Mouse (Mus musculus) C2C12 (cell line): ENCODE data around the gene Tprkb. TPM values are rescaled to one million over a fixed set of nuclear protein-coding genes. Genes with fewer than 3 reads are reported as not detected.
"Not testable (repeated sequence)": the region's sequence is repeated elsewhere in the genome, so short reads cannot be mapped to it uniquely, and the experiment has no call there.

Source experiments
- H3K27me3 ChIP-seq: one replicate; pipeline ENCODE4 v1.6.1; 2011; ENCODE audit not compliant: control insufficient read depth, insufficient read depth, insufficient read length
- H3K36me3 ChIP-seq: one replicate; pipeline ENCODE4 v1.6.1; 2011; ENCODE audit not compliant: control insufficient read depth, insufficient read depth
- H3K4me3 ChIP-seq: one replicate; pipeline ENCODE4 v1.5.1; 2011; ENCODE audit warnings: mild to moderate bottlenecking, control low read depth; ENCODE audit not compliant: poor library complexity, insufficient read depth, severe bottlenecking
- H3K79me2 ChIP-seq: one replicate; pipeline ENCODE4 v1.6.1; 2011; ENCODE audit not compliant: control insufficient read depth, insufficient read depth
- H3K79me3 ChIP-seq: one replicate; pipeline ENCODE4 v1.6.1; 2011; ENCODE audit warnings: low read depth, control low read depth
- H3ac ChIP-seq: one replicate; pipeline ENCODE3; 2011; ENCODE audit warnings: low read depth; ENCODE audit not compliant: control insufficient read depth, insufficient read length
- CEBPB ChIP-seq: IDR thresholded peaks from one replicate; pipeline ENCODE4 v1.6.1; 2011; ENCODE audit warnings: low read depth, mild to moderate bottlenecking, control low read depth, moderate library complexity
- CTCF ChIP-seq: IDR thresholded peaks from one replicate; pipeline ENCODE4 v1.5.1; 2011; ENCODE audit not compliant: control insufficient read depth, insufficient read depth, insufficient read length
- FOSL1 ChIP-seq: IDR thresholded peaks from one replicate; pipeline ENCODE4 v1.8.0; 2011; ENCODE audit warnings: mild to moderate bottlenecking, low read length; ENCODE audit not compliant: poor library complexity, insufficient read depth, severe bottlenecking
- MAX ChIP-seq: IDR thresholded peaks from one replicate; pipeline ENCODE4 v1.6.1; 2011; ENCODE audit warnings: mild to moderate bottlenecking, control low read depth
- MYOD1 ChIP-seq: IDR thresholded peaks from one replicate; pipeline ENCODE4 v1.6.1; 2011; ENCODE audit warnings: low read depth; ENCODE audit not compliant: control insufficient read depth, insufficient read length
- MYOG ChIP-seq: IDR thresholded peaks from one replicate; pipeline ENCODE4 v1.6.1; 2011; ENCODE audit not compliant: control insufficient read depth, insufficient read length; ENCODE audit errors: extremely low read depth
- USF1 ChIP-seq: IDR thresholded peaks from one replicate; pipeline ENCODE4 v1.6.1; 2011; ENCODE audit warnings: low read depth, mild to moderate bottlenecking, control low read depth, moderate library complexity
- long read RNA-seq, 2 experiments: library from polyadenylated mRNA; unstranded; transcript quantifications; one replicate each; pipeline ENCODE4 v2.0.0; 2019 to 2020
- polyA plus RNA-seq: library from polyadenylated mRNA; unstranded; fragments of >200 nt; fragmentation: generic; extraction: Trizol; gene quantifications from one replicate; pipeline ENCODE4 v1.2.1, GENCODE M21; 2012; ENCODE audit warnings: missing spikeins

The Tprkb gene
- 25.6 TPM for polyA plus RNA-seq
- long read RNA-seq, experiment 1, transcript Tprkb-201 (6 exons, 2,103 nt), result major isoform, 11 of 29 reads
- long read RNA-seq, experiment 1, transcript Tprkb-214 (5 exons, 716 nt), result minor isoform, 7 of 29 reads
- long read RNA-seq, experiment 1, partial matches to known transcripts, result 4 of 29 reads
- long read RNA-seq, experiment 1, other reads (novel, unspliced or antisense), result 6 of 29 reads
- long read RNA-seq, experiment 2, transcript Tprkb-201 (6 exons, 2,103 nt), result major isoform, 23 of 35 reads
- long read RNA-seq, experiment 2, partial matches to known transcripts, result 1 of 35 reads
- long read RNA-seq, experiment 2, other reads (novel, unspliced or antisense), result 4 of 35 reads

- Histone ChIP-seq H3ac (no peak within 1 kb of the TSS), H3K79me2 (peaks cover 8% of the 10 kb centered on the region), H3K79me3 (peaks cover 3% of the 10 kb centered on the region), H3K36me3 (no peaks in the 10 kb centered on the region), H3K27me3 (peaks cover 7% of the 10 kb centered on the region), H3K4me3 (no peak within 1 kb of the TSS)
- TF ChIP-seq USF1 (no peak), MYOD1 (no peak), FOSL1 (no peak), MYOG (no peak), CTCF (no peak), CEBPB (no peak), MAX (no peak)
These were observed at the start of gene Tprkb for GRCm38 (mm10) chr6:85911587-85911986. Gene Tprkb, plus strand, starts transcription at chr6:85911865.

- TF ChIP-seq MYOG, result no peak
- TF ChIP-seq MYOD1, result no peak
- no peak for TF ChIP-seq FOSL1
- TF ChIP-seq CTCF, result no peak
- TF ChIP-seq MAX, result no peak
- H3K79me3 ChIP-seq, result no peaks in the 10 kb centered on the region
- H3K79me2 ChIP-seq, result no peaks in the 10 kb centered on the region
- peaks cover 11% of the 10 kb centered on the region for H3K27me3 ChIP-seq
- H3ac ChIP-seq, result no peak overlapping the region
- no peak overlapping the region for H3K4me3 ChIP-seq
- no peaks in the 10 kb centered on the region for H3K36me3 ChIP-seq
These were observed 49.1 kb upstream of the Tprkb start for GRCm38 (mm10) chr6:85862565-85862964.

- H3K4me3 ChIP-seq, result no peak overlapping the region
- no peaks in the 10 kb centered on the region for H3K79me3 ChIP-seq
- no peak overlapping the region for H3ac ChIP-seq
- H3K36me3 ChIP-seq, result no peaks in the 10 kb centered on the region
- H3K27me3 ChIP-seq, result peaks cover 11% of the 10 kb centered on the region
- H3K79me2 ChIP-seq, result no peaks in the 10 kb centered on the region
- no peak for TF ChIP-seq CTCF
These were observed 48.5 kb upstream of the Tprkb start for GRCm38 (mm10) chr6:85863136-85863535.

DNA sequence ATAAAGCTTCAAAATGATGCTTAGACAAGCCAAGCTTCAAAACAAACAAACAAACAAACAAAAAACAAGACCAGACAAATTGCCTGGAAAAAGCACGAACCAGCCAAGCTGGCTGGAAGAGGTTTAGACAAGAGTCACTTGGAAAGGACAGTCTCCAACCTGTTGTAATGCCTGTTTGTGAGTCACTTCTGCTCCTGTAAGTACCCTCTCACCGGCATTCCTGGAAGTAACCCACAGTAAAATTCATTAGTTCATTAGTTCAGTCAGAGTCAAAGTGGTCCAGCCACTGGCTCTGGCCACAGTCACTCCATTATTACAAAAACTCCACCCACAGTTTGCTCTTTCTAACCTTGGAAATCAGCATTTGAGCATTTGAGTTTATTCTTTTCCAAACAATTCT lies 47.8 kb upstream of the Tprkb start:
- H3K27me3 ChIP-seq, result peaks cover 15% of the 10 kb centered on the region
- no peaks in the 10 kb centered on the region for H3K79me3 ChIP-seq
- no peaks in the 10 kb centered on the region for H3K36me3 ChIP-seq
- TF ChIP-seq MYOG (no peak), FOSL1 (no peak), CTCF (no peak), CEBPB (no peak), USF1 (no peak), MAX (no peak), MYOD1 (no peak)
- H3K79me2 ChIP-seq, result no peaks in the 10 kb centered on the region
- H3ac ChIP-seq, result no peak overlapping the region
- no peak overlapping the region for H3K4me3 ChIP-seq

DNA sequence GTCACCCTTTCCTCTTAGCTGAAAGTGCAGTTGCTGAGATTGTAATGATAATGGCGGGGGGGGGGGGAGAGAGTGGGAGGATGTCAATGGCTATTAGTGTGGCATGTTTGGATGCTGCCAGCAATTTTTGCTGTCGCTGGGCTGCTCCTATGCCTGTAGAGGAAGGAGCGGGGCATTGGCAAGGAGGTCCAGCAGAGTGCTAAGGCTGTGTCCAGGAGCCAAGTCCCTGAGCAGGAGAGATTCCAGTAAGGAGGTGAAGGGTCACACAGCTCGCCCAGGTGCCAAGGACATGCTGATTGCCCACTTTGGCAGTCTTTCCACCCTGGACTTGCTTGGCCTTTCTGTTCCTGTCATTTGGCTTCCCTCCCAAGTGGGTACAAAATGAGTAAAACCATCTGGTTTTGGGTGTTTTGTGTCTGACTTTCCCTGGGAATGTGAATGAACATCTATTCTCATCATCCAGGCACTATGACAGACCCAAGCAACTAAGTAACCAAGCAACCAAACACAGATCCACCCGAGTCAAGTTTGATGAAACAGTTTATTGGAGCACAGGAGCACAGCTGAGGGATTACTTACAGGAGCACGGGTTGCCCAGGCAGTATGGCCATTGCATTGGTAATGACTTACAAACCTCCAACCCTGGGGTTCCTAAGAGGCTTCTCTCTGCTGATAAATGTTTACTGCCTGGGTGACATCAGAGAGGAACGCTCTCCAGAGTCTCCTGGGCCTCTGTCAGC lies 46.6 kb upstream of the Tprkb start:
- not testable (repeated sequence) for H3K36me3 ChIP-seq, H3ac ChIP-seq, H3K4me3 ChIP-seq, H3K79me2 ChIP-seq, H3K79me3 ChIP-seq
- peaks cover 11% of the 10 kb centered on the region for H3K27me3 ChIP-seq

GRCm38 (mm10) chr6:85866166-85866565 lies 45.5 kb upstream of the Tprkb start:
- H3K27me3 ChIP-seq, H3K4me3 ChIP-seq, H3K79me3 ChIP-seq, H3ac ChIP-seq, H3K36me3 ChIP-seq, H3K79me2 ChIP-seq: not testable (repeated sequence)

- not testable (repeated sequence) for H3ac ChIP-seq, H3K79me3 ChIP-seq, H3K79me2 ChIP-seq, H3K4me3 ChIP-seq, H3K36me3 ChIP-seq, H3K27me3 ChIP-seq
These were observed 44.7 kb upstream of the Tprkb start for GRCm38 (mm10) chr6:85866995-85867394.
